Mouse (Mus musculus): ENCODE measurements around the gene 1700057G04Rik.

DNA sequence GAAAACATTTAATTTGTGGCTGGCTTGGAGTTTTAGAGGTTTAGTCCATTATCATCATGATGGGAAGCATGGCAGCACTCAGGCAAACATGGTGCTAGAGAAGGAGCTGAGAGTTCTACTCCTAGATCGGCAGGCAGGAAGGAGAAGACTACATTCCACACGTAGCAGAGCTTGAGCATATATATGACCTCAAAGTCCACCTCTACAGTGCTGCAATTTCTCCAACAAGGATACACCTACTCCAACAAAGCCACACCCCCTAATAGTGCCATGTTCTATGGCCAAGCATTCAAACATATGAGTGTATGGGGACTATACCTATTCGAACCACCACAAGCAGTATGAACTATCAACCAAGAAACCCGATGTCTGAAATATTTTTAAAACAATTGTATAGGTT, 22.2 kb downstream of the 1700057G04Rik start:
- no peak for TF ChIP-seq ZNF384 (IDR thresholded peaks at IDR 0.05; ENCODE audit: low read depth, low read length)
- no peak for TF ChIP-seq CHD2 (IDR thresholded peaks at IDR 0.05; ENCODE audit: low read depth, low read length)
- no peak for TF ChIP-seq HCFC1 (IDR thresholded peaks at IDR 0.05; ENCODE audit: borderline replicate concordance, insufficient read depth, low read length)

Measured in ES-E14 (cell line).